Comparison of ENCODE assay signal across 8 mouse cellular contexts in genomic region chr4:62607345-62607744, GRCm38 (mm10). TPM values are rescaled to one million over a fixed set of nuclear protein-coding genes. Genes with fewer than 3 reads are reported as not detected.
A peak's percentile ranks its signal among the peaks of the same experiment; 100 is the strongest.
DNase-seq lines count a peak whose midpoint lies in the region; ATAC-seq lines count a peak whose summit lies in the region.

No protein-coding gene starts in this region.

- peaks cover 30% of the 10 kb centered on the region for H3K4me1 ChIP-seq in kidney, embryonic 15.5 days
- H3K4me1 ChIP-seq in embryonic facial prominence, embryonic 10.5 days, result peaks cover 50% of the 10 kb centered on the region
- H3K4me1 ChIP-seq in forebrain, embryonic 14.5 days (ENCODE audit: control insufficient read depth, insufficient read depth, low read length), result peaks cover 25% of the 10 kb centered on the region

- no peaks in the 10 kb centered on the region for H3K9me3 ChIP-seq in kidney, embryonic 15.5 days (replicated peaks)
- H3K9me3 ChIP-seq in embryonic facial prominence, embryonic 10.5 days, result no peaks in the 10 kb centered on the region
- H3K9me3 ChIP-seq in forebrain, embryonic 14.5 days (replicated peaks; ENCODE audit: control insufficient read depth, low read length), result no peaks in the 10 kb centered on the region

- no peak overlapping the region for H3K4me2 ChIP-seq in kidney, embryonic 15.5 days
- no peak overlapping the region for H3K4me2 ChIP-seq in forebrain, embryonic 14.5 days (ENCODE audit: low read length)

- DNase-seq in kidney, adult 11 months, result no peak
- no peak for DNase-seq in embryonic facial prominence, embryonic 10.5 days (ENCODE audit: low spot score)
- DNase-seq in forebrain, embryonic 14.5 days (ENCODE audit: low spot score), result peak; percentile 67
- no peak for DNase-seq in urinary bladder, postnatal 4 days (ENCODE audit: low spot score in 2 of 2)
- DNase-seq in gastrocnemius, postnatal 36 days, result no peak

- H3K9ac ChIP-seq in kidney, embryonic 15.5 days, result no peak overlapping the region
- no peak overlapping the region for H3K9ac ChIP-seq in forebrain, embryonic 14.5 days (ENCODE audit: low read length)

- intact Hi-C loops in gastrocnemius, postnatal 36 days (cut with DNase I), result no loop called here

- H3K27me3 ChIP-seq in kidney, embryonic 15.5 days, result 0 out of 2 replicates have a peak, but pooled peaks cover 2% of the 10 kb centered on the region
- no peaks in the 10 kb centered on the region for H3K27me3 ChIP-seq in embryonic facial prominence, embryonic 10.5 days (replicated peaks; ENCODE audit: low read depth, poor library complexity, severe bottlenecking)
- no peaks in the 10 kb centered on the region for H3K27me3 ChIP-seq in forebrain, embryonic 14.5 days (replicated peaks; ENCODE audit: control insufficient read depth, insufficient read depth, low read length)

- WGBS in kidney, embryonic 15.5 days, result 27% methylated on average over 9 of the region's 9 CpGs
- WGBS in embryonic facial prominence, embryonic 10.5 days, result 74% methylated on average over 9 of the region's 9 CpGs
- 30% methylated on average over 9 of the region's 9 CpGs for WGBS in forebrain, embryonic 14.5 days

- H3K27ac ChIP-seq in kidney, embryonic 15.5 days, result peak overlapping the region; percentile 33; the same call in 1 of the 2 replicates
- peak overlapping the region; percentile 59 for H3K27ac ChIP-seq in embryonic facial prominence, embryonic 10.5 days (replicated peaks)
- no peak overlapping the region for H3K27ac ChIP-seq in forebrain, embryonic 14.5 days (ENCODE audit: low read depth, low read length)

- no peaks in the 10 kb centered on the region for H3K36me3 ChIP-seq in kidney, embryonic 15.5 days
- H3K36me3 ChIP-seq in embryonic facial prominence, embryonic 10.5 days (replicated peaks), result no peaks in the 10 kb centered on the region
- H3K36me3 ChIP-seq in forebrain, embryonic 14.5 days (ENCODE audit: control insufficient read depth, insufficient read depth, low read length), result no peaks in the 10 kb centered on the region

- peak; percentile 52 for ATAC-seq in kidney, embryonic 15.5 days (replicated peaks; ENCODE audit: low FRiP score)
- ATAC-seq in forebrain, embryonic 14.5 days, result peak; percentile 33; the same call in 1 of the 2 replicates
- ATAC-seq in megakaryocyte, adult 5-6 weeks (ENCODE audit: poor library complexity, severe bottlenecking), result peak; percentile 70
- no peak for ATAC-seq in erythroid progenitor cell, adult 5-6 weeks (replicated peaks; ENCODE audit: low FRiP score, poor library complexity, severe bottlenecking)

- H3K4me3 ChIP-seq in kidney, embryonic 15.5 days (replicated peaks), result no peak overlapping the region
- no peak overlapping the region for H3K4me3 ChIP-seq in embryonic facial prominence, embryonic 10.5 days
- H3K4me3 ChIP-seq in forebrain, embryonic 14.5 days (ENCODE audit: low read depth, low read length), result no peak overlapping the region

RNA-seq across cellular contexts. Expression of gene Rgs3, which starts 47.7 kb away (rescaled TPM):
- polyA plus RNA-seq in kidney, embryonic 15.5 days (2015; fragmentation: Nextera tagmentation; extraction: Ambion mirVana), result 53.7 and 56.9 TPM in 2 replicates
- 35.4 and 35.5 TPM in 2 replicates for polyA plus RNA-seq in embryonic facial prominence, embryonic 10.5 days (2016; fragmentation: Nextera tagmentation; extraction: Ambion mirVana)
- 36.7 and 44.8 TPM in 2 replicates for polyA plus RNA-seq in forebrain, embryonic 14.5 days (2014; fragmentation: Nextera tagmentation; extraction: Ambion mirVana)
- total RNA-seq in megakaryocyte, adult 5-6 weeks (2015), result 45.0 and 51.3 TPM in 2 replicates
- 46.1 and 69.8 TPM in 2 replicates for total RNA-seq in megakaryocyte, adult 5-6 weeks (2017)
- 6.5 TPM in 1 of 2 replicates, not detected in the other for total RNA-seq in erythroid progenitor cell, adult 5-6 weeks (2015; ENCODE audit: low replicate concordance)
- total RNA-seq in erythroid progenitor cell, adult 5-6 weeks (2017; ENCODE audit: low replicate concordance), result 0.30 and 4.1 TPM in 2 replicates
- total RNA-seq in gastrocnemius, postnatal 36 days (2021), result 1 to 10 TPM; 7.5 to 9.5 TPM
